In genomic region chr2:48027559-48027958, GRCm38 (mm10) we compare ENCODE assay signal across 24 mouse cellular contexts.
A peak's percentile ranks its signal among the peaks of the same experiment; 100 is the strongest.
DNase-seq lines count a peak whose midpoint lies in the region; ATAC-seq and TF ChIP-seq lines count a peak whose summit lies in the region.
"Had no signal": no experiment of that assay in that cellular context is flagged by ENCODE, and none has a peak within 500 bp of the region (broad histone marks: within the 10 kb centered on the region; RNA-seq: fewer than 3 reads in every experiment).

No protein-coding gene starts in this region.

- no peaks in the 10 kb centered on the region for H3K4me1 ChIP-seq in forebrain, embryonic 14.5 days (ENCODE audit: control insufficient read depth, insufficient read depth, low read length)
- no peaks in the 10 kb centered on the region for H3K4me1 ChIP-seq in forebrain, embryonic 11.5 days (replicated peaks; ENCODE audit: control insufficient read depth, insufficient read depth, low read length)
- H3K4me1 ChIP-seq in hindbrain, embryonic 15.5 days (replicated peaks) = no peaks in the 10 kb centered on the region
- no peaks in the 10 kb centered on the region for H3K4me1 ChIP-seq in hindbrain, embryonic 10.5 days (replicated peaks)
- no peaks in the 10 kb centered on the region for H3K4me1 ChIP-seq in midbrain, embryonic 16.5 days (ENCODE audit: control insufficient read depth, insufficient read depth, low read length)
- H3K4me1 ChIP-seq: limb, embryonic 10.5 days; liver, embryonic 15.5 days; lung, embryonic 15.5 days; megakaryocyte, embryonic 14.5 days; neural tube, embryonic 12.5 days had no signal

- no peak overlapping the region for H3K9ac ChIP-seq in forebrain, embryonic 14.5 days (ENCODE audit: low read length)
- no peak overlapping the region for H3K9ac ChIP-seq in forebrain, embryonic 11.5 days (ENCODE audit: low read length)
- no peak overlapping the region for H3K9ac ChIP-seq in hindbrain, embryonic 15.5 days
- no peak overlapping the region for H3K9ac ChIP-seq in midbrain, embryonic 16.5 days (ENCODE audit: low read depth, low read length)
- H3K9ac ChIP-seq: liver, embryonic 15.5 days; lung, embryonic 15.5 days; neural tube, embryonic 12.5 days had no signal

- H3K36me3 ChIP-seq in forebrain, embryonic 14.5 days (ENCODE audit: control insufficient read depth, insufficient read depth, low read length) = no peaks in the 10 kb centered on the region
- no peaks in the 10 kb centered on the region for H3K36me3 ChIP-seq in forebrain, embryonic 11.5 days (ENCODE audit: control insufficient read depth, insufficient read depth, low read length)
- no peaks in the 10 kb centered on the region for H3K36me3 ChIP-seq in hindbrain, embryonic 15.5 days
- H3K36me3 ChIP-seq in hindbrain, embryonic 10.5 days = no peaks in the 10 kb centered on the region
- no peaks in the 10 kb centered on the region for H3K36me3 ChIP-seq in midbrain, embryonic 16.5 days (ENCODE audit: control insufficient read depth, insufficient read depth, low read length)
- H3K36me3 ChIP-seq: limb, embryonic 10.5 days; liver, embryonic 15.5 days; lung, embryonic 15.5 days; neural tube, embryonic 12.5 days had no signal

- peak; percentile 31 for DNase-seq in forebrain, embryonic 14.5 days (ENCODE audit: low spot score)
- DNase-seq in forebrain, embryonic 11.5 days (ENCODE audit: low spot score) = no peak
- no peak for DNase-seq in hindbrain, embryonic 10.5 days (ENCODE audit: low spot score)
- DNase-seq in brain, embryonic 14.5 days (ENCODE audit: low read depth) = peak; percentile 66
- no peak for DNase-seq in kidney, postnatal 25 days
- no peak for DNase-seq in right cerebral cortex, postnatal 14 days
- DNase-seq: adrenal gland, postnatal 36 days; cerebellum, adult 18-20 months; cerebellum, postnatal 36 days; gastrocnemius, postnatal 25 days; heart, adult 2 months; kidney, adult 18-20 months; liver; lung, postnatal 36 days had no signal

- H3K27me3 ChIP-seq in forebrain, embryonic 14.5 days (replicated peaks; ENCODE audit: control insufficient read depth, insufficient read depth, low read length) = no peaks in the 10 kb centered on the region
- no peaks in the 10 kb centered on the region for H3K27me3 ChIP-seq in forebrain, embryonic 11.5 days (ENCODE audit: control insufficient read depth, insufficient read depth, low read length)
- H3K27me3 ChIP-seq in hindbrain, embryonic 15.5 days = no peaks in the 10 kb centered on the region
- H3K27me3 ChIP-seq in hindbrain, embryonic 10.5 days (ENCODE audit: insufficient read depth, poor library complexity, severe bottlenecking) = no peaks in the 10 kb centered on the region
- H3K27me3 ChIP-seq in midbrain, embryonic 16.5 days (ENCODE audit: control insufficient read depth, insufficient read depth, low read depth, low read length) = no peaks in the 10 kb centered on the region
- H3K27me3 ChIP-seq: liver, embryonic 15.5 days; lung, embryonic 15.5 days; megakaryocyte, embryonic 14.5 days; neural tube, embryonic 12.5 days; Patski had no signal

- H3K4me2 ChIP-seq in forebrain, embryonic 14.5 days (ENCODE audit: low read length) = no peak overlapping the region
- H3K4me2 ChIP-seq in forebrain, embryonic 11.5 days (ENCODE audit: low read depth, low read length, severe bottlenecking) = no peak overlapping the region
- H3K4me2 ChIP-seq in hindbrain, embryonic 15.5 days = no peak overlapping the region
- no peak overlapping the region for H3K4me2 ChIP-seq in midbrain, embryonic 16.5 days (ENCODE audit: low read length)
- H3K4me2 ChIP-seq: liver, embryonic 15.5 days; lung, embryonic 15.5 days; neural tube, embryonic 12.5 days had no signal

- no peak overlapping the region for H3K4me3 ChIP-seq in forebrain, embryonic 14.5 days (ENCODE audit: low read depth, low read length)
- H3K4me3 ChIP-seq in forebrain, embryonic 11.5 days (ENCODE audit: low read depth, low read length) = no peak overlapping the region
- no peak overlapping the region for H3K4me3 ChIP-seq in hindbrain, embryonic 15.5 days
- H3K4me3 ChIP-seq in hindbrain, embryonic 10.5 days = no peak overlapping the region
- no peak overlapping the region for H3K4me3 ChIP-seq in midbrain, embryonic 16.5 days (ENCODE audit: low read depth, low read length)
- H3K4me3 ChIP-seq: heart, adult 2 months; left cerebral cortex, adult 2 months; limb, embryonic 10.5 days; liver, embryonic 15.5 days; lung, embryonic 15.5 days; megakaryocyte, embryonic 14.5 days; neural tube, embryonic 12.5 days had no signal

- ATAC-seq in forebrain, embryonic 14.5 days = peak; percentile 34; the same call in 1 of the 2 replicates
- ATAC-seq in forebrain, embryonic 11.5 days (replicated peaks; ENCODE audit: low FRiP score) = no peak
- peak; percentile 66 for ATAC-seq in hindbrain, embryonic 15.5 days (ENCODE audit: low FRiP score, low read depth)
- 0 out of 2 replicates have a peak, but pooled peaks have one; percentile 42 for ATAC-seq in midbrain, embryonic 16.5 days
- ATAC-seq: inflammation-experienced regulatory T-cells, adult 6 months; Patski had no signal

- H3K27ac ChIP-seq in forebrain, embryonic 14.5 days (ENCODE audit: low read depth, low read length) = no peak overlapping the region
- H3K27ac ChIP-seq in forebrain, embryonic 11.5 days (ENCODE audit: low read depth, low read length) = no peak overlapping the region
- H3K27ac ChIP-seq in hindbrain, embryonic 15.5 days (replicated peaks) = no peak overlapping the region
- no peak overlapping the region for H3K27ac ChIP-seq in hindbrain, embryonic 10.5 days
- H3K27ac ChIP-seq in midbrain, embryonic 16.5 days (ENCODE audit: low read length) = no peak overlapping the region
- H3K27ac ChIP-seq: heart, adult 2 months; left cerebral cortex, adult 2 months; limb, embryonic 10.5 days; liver, embryonic 15.5 days; lung, embryonic 15.5 days; neural tube, embryonic 12.5 days had no signal

- TF ChIP-seq CTCF in brain, embryonic 14.5 days (IDR thresholded peaks at IDR 0.05; ENCODE audit: borderline replicate concordance, extremely low read depth, insufficient read depth, insufficient read length) = no peak

- no peak for TF ChIP-seq POLR2A in brain, embryonic 14.5 days (IDR thresholded peaks at IDR 0.05; ENCODE audit: borderline replicate concordance, extremely low read depth, insufficient read depth, insufficient read length, poor library complexity, severe bottlenecking)

- H3K9me3 ChIP-seq in forebrain, embryonic 14.5 days (replicated peaks; ENCODE audit: control insufficient read depth, low read length) = no peaks in the 10 kb centered on the region
- H3K9me3 ChIP-seq in forebrain, embryonic 11.5 days (ENCODE audit: control insufficient read depth, low read length) = no peaks in the 10 kb centered on the region
- no peaks in the 10 kb centered on the region for H3K9me3 ChIP-seq in hindbrain, embryonic 15.5 days
- H3K9me3 ChIP-seq in hindbrain, embryonic 10.5 days = no peaks in the 10 kb centered on the region
- no peaks in the 10 kb centered on the region for H3K9me3 ChIP-seq in midbrain, embryonic 16.5 days (replicated peaks; ENCODE audit: control insufficient read depth, low read length, poor library complexity, severe bottlenecking)
- H3K9me3 ChIP-seq: limb, embryonic 10.5 days; liver, embryonic 15.5 days; lung, embryonic 15.5 days; megakaryocyte, embryonic 14.5 days; neural tube, embryonic 12.5 days had no signal

- 64% methylated on average over 7 of the region's 7 CpGs for WGBS in forebrain, embryonic 14.5 days
- WGBS in forebrain, embryonic 11.5 days = 73% methylated on average over 7 of the region's 7 CpGs
- 59% methylated on average over 7 of the region's 7 CpGs for WGBS in hindbrain, embryonic 15.5 days
- WGBS in hindbrain, embryonic 10.5 days = 84% methylated on average over 7 of the region's 7 CpGs
- WGBS in midbrain, embryonic 16.5 days = 53% methylated on average over 7 of the region's 7 CpGs

Comparison
In these comparisons a context has a peak if more than half of its experiments do, and no peak if none do; other contexts are left out.
1. DNase-seq: peak in forebrain, embryonic 14.5 days (single experiment) and brain, embryonic 14.5 days (single experiment); none in forebrain, embryonic 11.5 days (single experiment), hindbrain, embryonic 10.5 days (single experiment), kidney, postnatal 25 days (0 of 2) and right cerebral cortex, postnatal 14 days (single experiment).